Mouse (Mus musculus): ENCODE data around the gene Clpsl2. TPM values are rescaled to one million over a fixed set of nuclear protein-coding genes. Genes with fewer than 3 reads are reported as not detected.

Gene Clpsl2
- polyA plus RNA-seq, 1 experiment from 2014 or later, result not detected

GRCm38 (mm10) chr17:28517956-28518614 is 31.1 kb upstream of the Clpsl2 start:
- peaks cover 30% of the 10 kb centered on the region for H3K4me1 ChIP-seq (replicated peaks; ENCODE audit: control insufficient read depth, insufficient read depth, low read length)
- no peak for ATAC-seq (replicated peaks; ENCODE audit: low FRiP score)
- H3K27me3 ChIP-seq (replicated peaks; ENCODE audit: control insufficient read depth, insufficient read depth, low read length), result peaks cover 37% of the 10 kb centered on the region
- no peaks in the 10 kb centered on the region for H3K9me3 ChIP-seq (ENCODE audit: control insufficient read depth, low read length)
- H3K4me2 ChIP-seq, result peak overlapping the region; percentile 90
- H3K9ac ChIP-seq (ENCODE audit: low read depth, low read length), result peak overlapping the region; percentile 53
- WGBS, result under 1% methylated on average over 45 of the region's 46 CpGs
- peak overlapping the region; percentile 43 for H3K4me3 ChIP-seq (ENCODE audit: low read depth, low read length)
- no peak overlapping the region for H3K27ac ChIP-seq (ENCODE audit: low read depth, low read length)
- no peak for DNase-seq (ENCODE audit: low spot score)
- H3K36me3 ChIP-seq (ENCODE audit: control insufficient read depth, insufficient read depth, low read length), result no peaks in the 10 kb centered on the region

- peak overlapping the region; percentile 53; the same call in 1 of the 2 replicates for H3K9ac ChIP-seq (ENCODE audit: low read depth, low read length)
- H3K27me3 ChIP-seq (replicated peaks; ENCODE audit: control insufficient read depth, insufficient read depth, low read length), result peaks cover 39% of the 10 kb centered on the region
- no peak for DNase-seq (ENCODE audit: low spot score)
- H3K4me3 ChIP-seq (ENCODE audit: low read depth, low read length), result peak overlapping the region; percentile 43
- H3K4me1 ChIP-seq (replicated peaks; ENCODE audit: control insufficient read depth, insufficient read depth, low read length), result peaks cover 35% of the 10 kb centered on the region
- 19% methylated on average over 8 of the region's 8 CpGs for WGBS
- H3K36me3 ChIP-seq (ENCODE audit: control insufficient read depth, insufficient read depth, low read length), result no peaks in the 10 kb centered on the region
- no peak for ATAC-seq (replicated peaks; ENCODE audit: low FRiP score)
- H3K27ac ChIP-seq (ENCODE audit: low read depth, low read length), result no peak overlapping the region
- H3K4me2 ChIP-seq, result peak overlapping the region; percentile 90
- H3K9me3 ChIP-seq (ENCODE audit: control insufficient read depth, low read length), result no peaks in the 10 kb centered on the region
Observed at GRCm38 (mm10) chr17:28518615-28519071, 30.6 kb upstream of the Clpsl2 start.

- Histone ChIP-seq H3K27ac (ENCODE audit: low read depth, low read length) (no peak overlapping the region), H3K9me3 (ENCODE audit: control insufficient read depth, low read length) (no peaks in the 10 kb centered on the region), H3K4me3 (ENCODE audit: low read depth, low read length) (no peak overlapping the region), H3K4me1 (replicated peaks; ENCODE audit: control insufficient read depth, insufficient read depth, low read length) (peaks cover 31% of the 10 kb centered on the region), H3K36me3 (ENCODE audit: control insufficient read depth, insufficient read depth, low read length) (no peaks in the 10 kb centered on the region), H3K27me3 (replicated peaks; ENCODE audit: control insufficient read depth, insufficient read depth, low read length) (peaks cover 39% of the 10 kb centered on the region), H3K9ac (ENCODE audit: low read depth, low read length) (no peak overlapping the region), H3K4me2 (no peak overlapping the region)
- no peak for DNase-seq (ENCODE audit: low spot score)
- ATAC-seq (replicated peaks; ENCODE audit: low FRiP score), result no peak
- 83% methylated on average over 3 of the region's 3 CpGs for WGBS
Observed at GRCm38 (mm10) chr17:28519827-28520226, 29.4 kb upstream of the Clpsl2 start.

- Histone ChIP-seq H3K4me1 (replicated peaks; ENCODE audit: control insufficient read depth, insufficient read depth, low read length) (peaks cover 30% of the 10 kb centered on the region), H3K27me3 (replicated peaks; ENCODE audit: control insufficient read depth, insufficient read depth, low read length) (peaks cover 39% of the 10 kb centered on the region)
- ATAC-seq (replicated peaks; ENCODE audit: low FRiP score), result no peak
Observed at GRCm38 (mm10) chr17:28520561-28520960, 28.6 kb upstream of the Clpsl2 start.

GRCm38 (mm10) chr17:28521071-28521726 is 28.0 kb upstream of the Clpsl2 start:
- 61% methylated on average over 5 of the region's 5 CpGs for WGBS
- Histone ChIP-seq H3K4me1 (replicated peaks; ENCODE audit: control insufficient read depth, insufficient read depth, low read length) (peaks cover 25% of the 10 kb centered on the region), H3K4me3 (ENCODE audit: low read depth, low read length) (no peak overlapping the region)

More at GRCm38 (mm10) chr17:28520561-28520960, 28.6 kb upstream of the Clpsl2 start:
- H3K4me3 ChIP-seq (ENCODE audit: low read depth, low read length), result no peak overlapping the region
- no peaks in the 10 kb centered on the region for H3K36me3 ChIP-seq (ENCODE audit: control insufficient read depth, insufficient read depth, low read length)
- no peaks in the 10 kb centered on the region for H3K9me3 ChIP-seq (ENCODE audit: control insufficient read depth, low read length)
- 73% methylated on average over 4 of the region's 4 CpGs for WGBS
- no peak overlapping the region for H3K4me2 ChIP-seq
- H3K9ac ChIP-seq (ENCODE audit: low read depth, low read length), result no peak overlapping the region
- no peak for DNase-seq (ENCODE audit: low spot score)
- H3K27ac ChIP-seq (ENCODE audit: low read depth, low read length), result no peak overlapping the region

GRCm38 (mm10) chr17:28521920-28522319 is 27.3 kb upstream of the Clpsl2 start:
- ATAC-seq (replicated peaks; ENCODE audit: low FRiP score) (no peak), DNase-seq (ENCODE audit: low spot score) (no peak)
- Histone ChIP-seq H3K27me3 (replicated peaks; ENCODE audit: control insufficient read depth, insufficient read depth, low read length) (peaks cover 36% of the 10 kb centered on the region), H3K9ac (ENCODE audit: low read depth, low read length) (no peak overlapping the region), H3K4me3 (ENCODE audit: low read depth, low read length) (no peak overlapping the region), H3K4me2 (peak overlapping the region; percentile 84), H3K9me3 (ENCODE audit: control insufficient read depth, low read length) (no peaks in the 10 kb centered on the region), H3K27ac (ENCODE audit: low read depth, low read length) (no peak overlapping the region), H3K36me3 (ENCODE audit: control insufficient read depth, insufficient read depth, low read length) (no peaks in the 10 kb centered on the region), H3K4me1 (replicated peaks; ENCODE audit: control insufficient read depth, insufficient read depth, low read length) (peaks cover 25% of the 10 kb centered on the region)
- WGBS, result 45% methylated on average over 6 of the region's 6 CpGs

More at GRCm38 (mm10) chr17:28521071-28521726, 28.0 kb upstream of the Clpsl2 start:
- H3K27ac ChIP-seq (ENCODE audit: low read depth, low read length), result no peak overlapping the region
- no peak overlapping the region for H3K9ac ChIP-seq (ENCODE audit: low read depth, low read length)
- DNase-seq (ENCODE audit: low spot score) (no peak), ATAC-seq (replicated peaks; ENCODE audit: low FRiP score) (no peak)
- H3K4me2 ChIP-seq, result no peak overlapping the region
- H3K9me3 ChIP-seq (ENCODE audit: control insufficient read depth, low read length), result no peaks in the 10 kb centered on the region
- H3K27me3 ChIP-seq (replicated peaks; ENCODE audit: control insufficient read depth, insufficient read depth, low read length), result peaks cover 39% of the 10 kb centered on the region
- H3K36me3 ChIP-seq (ENCODE audit: control insufficient read depth, insufficient read depth, low read length), result no peaks in the 10 kb centered on the region

GRCm38 (mm10) chr17:28522623-28523354 is 26.4 kb upstream of the Clpsl2 start:
- ATAC-seq (replicated peaks; ENCODE audit: low FRiP score), result peak; percentile 63

GRCm38 (mm10) chr17:28523355-28524008 is 25.7 kb upstream of the Clpsl2 start:
- Histone ChIP-seq H3K9me3 (ENCODE audit: control insufficient read depth, low read length) (no peaks in the 10 kb centered on the region), H3K36me3 (ENCODE audit: control insufficient read depth, insufficient read depth, low read length) (no peaks in the 10 kb centered on the region), H3K9ac (ENCODE audit: low read depth, low read length) (peak overlapping the region; percentile 51), H3K4me2 (peak overlapping the region; percentile 84), H3K27me3 (replicated peaks; ENCODE audit: control insufficient read depth, insufficient read depth, low read length) (peaks cover 22% of the 10 kb centered on the region), H3K4me3 (ENCODE audit: low read depth, low read length) (peak overlapping the region; percentile 60), H3K27ac (ENCODE audit: low read depth, low read length) (no peak overlapping the region), H3K4me1 (replicated peaks; ENCODE audit: control insufficient read depth, insufficient read depth, low read length) (peaks cover 24% of the 10 kb centered on the region)
- 5% methylated on average over 28 of the region's 28 CpGs for WGBS
- ATAC-seq (replicated peaks; ENCODE audit: low FRiP score), result no peak; the same call in 1 of the 2 replicates
- DNase-seq (ENCODE audit: low spot score), result no peak

More at GRCm38 (mm10) chr17:28522623-28523354, 26.4 kb upstream of the Clpsl2 start:
- Histone ChIP-seq H3K4me2 (peak overlapping the region; percentile 84), H3K27ac (ENCODE audit: low read depth, low read length) (peak overlapping the region; percentile 65), H3K4me1 (replicated peaks; ENCODE audit: control insufficient read depth, insufficient read depth, low read length) (peaks cover 31% of the 10 kb centered on the region), H3K27me3 (replicated peaks; ENCODE audit: control insufficient read depth, insufficient read depth, low read length) (peaks cover 29% of the 10 kb centered on the region), H3K9ac (ENCODE audit: low read depth, low read length) (peak overlapping the region; percentile 51), H3K4me3 (ENCODE audit: low read depth, low read length) (peak overlapping the region; percentile 60), H3K36me3 (ENCODE audit: control insufficient read depth, insufficient read depth, low read length) (no peaks in the 10 kb centered on the region), H3K9me3 (ENCODE audit: control insufficient read depth, low read length) (no peaks in the 10 kb centered on the region)
- DNase-seq (ENCODE audit: low spot score), result peak; percentile 83
- WGBS, result under 1% methylated on average over 60 of the region's 66 CpGs

Measured in liver, embryonic 11.5 days (tissue).